Mouse (Mus musculus) cortical plate, adult 2 months (tissue): ENCODE data around the gene Gm30191. TPM values are rescaled to one million over a fixed set of nuclear protein-coding genes. Genes with fewer than 3 reads are reported as not detected.

Source experiments
- H3K27ac ChIP-seq: fragments of 200-500 bp; 2 replicates; pipeline ENCODE4 v1.5.1; 2012; ENCODE audit warnings: low read length, control low read depth, inconsistent platforms; ENCODE audit not compliant: insufficient read depth
- H3K4me1 ChIP-seq: fragments of 200-500 bp; 2 replicates; pipeline ENCODE4 v1.6.1; 2011; ENCODE audit warnings: low read length; ENCODE audit not compliant: control insufficient read depth, insufficient read depth
- H3K4me3 ChIP-seq: fragments of 200-500 bp; 2 replicates; pipeline ENCODE4 v1.5.1; 2011; ENCODE audit warnings: mild to moderate bottlenecking, low read length, control low read depth; ENCODE audit not compliant: insufficient read depth
- CTCF ChIP-seq: fragments of 200-500 bp; IDR thresholded peaks from 2 replicates; pipeline ENCODE4 v1.5.1; 2011; ENCODE audit warnings: mild to moderate bottlenecking, control low read depth, low read length; ENCODE audit not compliant: insufficient read depth; ENCODE audit errors: extremely low read depth
- POLR2A ChIP-seq: fragments of 200-500 bp; IDR thresholded peaks from 2 replicates; pipeline ENCODE4 v1.6.1; 2011; ENCODE audit warnings: mild to moderate bottlenecking, low read length, control low read depth; ENCODE audit not compliant: insufficient read depth; ENCODE audit errors: extremely low read depth
- polyA plus RNA-seq: library from polyadenylated mRNA; depleted of rRNA; stranded (reverse); fragments of >200 nt; gene quantifications from 2 replicates; pipeline ENCODE4 v1.2.3, GENCODE M21; 2012

The Gm30191 gene
- polyA plus RNA-seq, 1 experiment = not detected

DNA sequence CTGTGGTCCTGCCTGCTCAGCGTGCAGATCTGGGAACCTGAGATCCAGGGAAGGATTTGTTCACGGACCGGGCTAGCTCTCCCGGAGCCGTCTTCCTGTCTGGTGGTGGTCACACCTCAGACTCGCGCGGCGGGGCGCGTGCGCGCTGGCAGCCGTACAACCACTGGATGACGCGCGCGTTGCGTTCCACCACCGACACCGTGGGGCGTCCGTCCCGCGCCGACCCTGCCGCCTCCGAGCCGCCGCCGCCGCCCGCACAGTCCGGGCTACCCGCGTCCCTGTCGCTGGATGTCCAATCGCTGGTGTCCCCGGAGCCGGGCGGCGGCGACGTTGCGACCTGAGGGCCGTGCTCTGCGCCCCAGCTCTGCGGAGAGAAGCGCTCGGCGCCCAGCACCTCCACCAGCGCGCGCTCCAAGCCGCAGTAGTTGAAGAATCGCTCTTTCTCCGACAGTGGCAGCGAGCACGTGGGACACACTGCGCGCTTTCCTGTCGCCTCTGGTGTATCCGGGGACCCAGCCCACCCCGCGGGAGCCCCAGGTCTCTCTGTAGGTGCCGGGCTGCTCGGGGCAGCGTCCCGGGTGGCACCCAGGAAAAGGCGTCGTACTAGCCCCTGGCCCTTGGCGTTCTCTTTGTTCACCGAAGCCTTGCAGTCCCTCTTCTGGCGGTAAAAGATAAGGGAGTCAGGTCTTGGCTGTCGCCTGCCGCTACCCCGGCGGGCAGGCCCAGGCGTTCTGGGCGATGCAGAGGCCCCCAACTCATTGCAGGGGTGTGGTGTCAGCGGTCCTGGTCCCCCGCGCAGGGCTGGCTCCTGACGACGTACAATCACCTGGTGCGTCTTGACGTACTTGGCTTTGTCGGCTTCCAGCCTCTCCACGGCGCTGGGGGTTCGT, 4.8 kb downstream of the Gm30191 start:
- TF ChIP-seq POLR2A (no peak), CTCF (no peak)
- no peak overlapping the region for H3K27ac ChIP-seq
- H3K4me1 ChIP-seq = no peaks in the 10 kb centered on the region
- H3K4me3 ChIP-seq = peak overlapping the region; percentile 33

- peak overlapping the region; percentile 15; the same call in 1 of the 2 replicates for H3K27ac ChIP-seq
- peak overlapping the region; percentile 33 for H3K4me3 ChIP-seq
- no peaks in the 10 kb centered on the region for H3K4me1 ChIP-seq
- TF ChIP-seq CTCF (no peak), POLR2A (no peak)
Measured at GRCm38 (mm10) chr4:134252131-134252910, 5.6 kb downstream of the Gm30191 start.

- TF ChIP-seq POLR2A (no peak), CTCF (no peak)
- Histone ChIP-seq H3K27ac (peak overlapping the region; percentile 15), H3K4me1 (no peaks in the 10 kb centered on the region), H3K4me3 (peak overlapping the region; percentile 19)
Measured at GRCm38 (mm10) chr4:134252911-134253721, 6.4 kb downstream of the Gm30191 start.

GRCm38 (mm10) chr4:134253722-134254324, 7.1 kb downstream of the Gm30191 start, which contains the start of gene Grrp1:
TSS of gene Grrp1 (minus strand) at chr4:134254106.
- Histone ChIP-seq H3K4me3 (peak within 1 kb of the TSS; percentile 19), H3K27ac (peak within 1 kb of the TSS; percentile 15), H3K4me1 (no peaks in the 10 kb centered on the region)
- TF ChIP-seq POLR2A = 0 out of 2 replicates have a peak, but pooled peaks have one; percentile 27
- no peak for TF ChIP-seq CTCF

DNA sequence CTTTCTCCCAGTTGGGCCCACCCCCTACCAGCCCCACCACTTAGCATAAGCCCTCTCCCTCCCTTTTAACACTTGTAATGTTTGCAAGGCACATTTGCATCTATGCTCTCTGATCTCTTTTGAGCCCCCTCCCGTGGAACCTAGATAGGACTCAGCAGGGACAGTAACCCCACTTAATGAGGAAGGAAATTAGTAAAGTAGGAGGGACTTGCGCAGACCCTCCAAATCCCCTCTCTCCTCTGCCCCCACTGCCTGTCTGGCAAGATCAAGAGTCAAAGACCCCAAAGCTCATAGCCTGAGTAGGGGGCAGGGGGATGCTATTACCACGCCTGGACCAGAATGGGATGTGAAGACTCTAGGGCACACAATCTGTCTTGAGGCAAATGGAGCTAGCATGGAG, 8.1 kb downstream of the Gm30191 start:
- Histone ChIP-seq H3K27ac (no peak overlapping the region), H3K4me3 (no peak overlapping the region), H3K4me1 (no peaks in the 10 kb centered on the region)
- TF ChIP-seq POLR2A = no peak
- TF ChIP-seq CTCF = no peak

DNA sequence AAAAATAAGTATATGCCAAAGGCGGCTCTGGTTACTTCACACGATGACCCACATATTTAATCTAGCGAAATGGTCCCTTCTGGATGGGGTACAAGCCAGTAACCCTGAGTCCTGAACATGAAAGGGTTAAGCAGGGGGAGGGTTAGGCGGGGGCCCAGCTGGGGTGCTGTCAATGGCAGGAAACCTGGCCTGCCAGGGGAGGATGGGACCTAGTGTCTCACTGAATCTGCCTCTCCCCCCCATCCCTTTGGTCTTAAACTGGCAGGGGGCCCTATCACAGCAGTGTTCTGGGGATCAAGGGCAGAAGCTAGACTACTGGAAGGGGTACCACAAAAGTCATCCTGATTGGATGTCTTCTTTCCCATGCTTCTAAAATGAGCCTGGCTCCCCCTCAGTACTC, 9.1 kb downstream of the Gm30191 start:
- no peak overlapping the region for H3K27ac ChIP-seq
- TF ChIP-seq POLR2A = no peak
- no peak for TF ChIP-seq CTCF
- H3K4me3 ChIP-seq = no peak overlapping the region
- no peaks in the 10 kb centered on the region for H3K4me1 ChIP-seq

GRCm38 (mm10) chr4:134256407-134257197, 9.9 kb downstream of the Gm30191 start:
- no peak for TF ChIP-seq POLR2A
- TF ChIP-seq CTCF = no peak
- H3K27ac ChIP-seq = no peak overlapping the region

More at GRCm38 (mm10) chr4:134256407-134257197, 9.9 kb downstream of the Gm30191 start:
- no peak overlapping the region for H3K4me3 ChIP-seq
- H3K4me1 ChIP-seq = no peaks in the 10 kb centered on the region
